Mouse (Mus musculus) C2C12 (cell line): ENCODE data around the gene Neurl3. TPM values are rescaled to one million over a fixed set of nuclear protein-coding genes. Genes with fewer than 3 reads are reported as not detected.

Source experiments
- H3K27me3 ChIP-seq: one replicate; pipeline ENCODE4 v1.6.1; 2011; ENCODE audit not compliant: control insufficient read depth, insufficient read depth, insufficient read length
- H3K36me3 ChIP-seq: one replicate; pipeline ENCODE4 v1.6.1; 2011; ENCODE audit not compliant: control insufficient read depth, insufficient read depth
- H3K4me3 ChIP-seq: one replicate; pipeline ENCODE4 v1.5.1; 2011; ENCODE audit warnings: mild to moderate bottlenecking, control low read depth; ENCODE audit not compliant: poor library complexity, insufficient read depth, severe bottlenecking
- H3K79me2 ChIP-seq: one replicate; pipeline ENCODE4 v1.6.1; 2011; ENCODE audit not compliant: control insufficient read depth, insufficient read depth
- H3K79me3 ChIP-seq: one replicate; pipeline ENCODE4 v1.6.1; 2011; ENCODE audit warnings: low read depth, control low read depth
- H3ac ChIP-seq: one replicate; pipeline ENCODE3; 2011; ENCODE audit warnings: low read depth; ENCODE audit not compliant: control insufficient read depth, insufficient read length
- CEBPB ChIP-seq: IDR thresholded peaks from one replicate; pipeline ENCODE4 v1.6.1; 2011; ENCODE audit warnings: low read depth, mild to moderate bottlenecking, control low read depth, moderate library complexity
- CTCF ChIP-seq: IDR thresholded peaks from one replicate; pipeline ENCODE4 v1.5.1; 2011; ENCODE audit not compliant: control insufficient read depth, insufficient read depth, insufficient read length
- FOSL1 ChIP-seq: IDR thresholded peaks from one replicate; pipeline ENCODE4 v1.8.0; 2011; ENCODE audit warnings: mild to moderate bottlenecking, low read length; ENCODE audit not compliant: poor library complexity, insufficient read depth, severe bottlenecking
- MAX ChIP-seq: IDR thresholded peaks from one replicate; pipeline ENCODE4 v1.6.1; 2011; ENCODE audit warnings: mild to moderate bottlenecking, control low read depth
- MYOD1 ChIP-seq: IDR thresholded peaks from one replicate; pipeline ENCODE4 v1.6.1; 2011; ENCODE audit warnings: low read depth; ENCODE audit not compliant: control insufficient read depth, insufficient read length
- MYOG ChIP-seq: IDR thresholded peaks from one replicate; pipeline ENCODE4 v1.6.1; 2011; ENCODE audit not compliant: control insufficient read depth, insufficient read length; ENCODE audit errors: extremely low read depth
- USF1 ChIP-seq: IDR thresholded peaks from one replicate; pipeline ENCODE4 v1.6.1; 2011; ENCODE audit warnings: low read depth, mild to moderate bottlenecking, control low read depth, moderate library complexity
- long read RNA-seq, 2 experiments: library from polyadenylated mRNA; unstranded; transcript quantifications; one replicate each; pipeline ENCODE4 v2.0.0; 2019 to 2020
- polyA plus RNA-seq: library from polyadenylated mRNA; unstranded; fragments of >200 nt; fragmentation: generic; extraction: Trizol; gene quantifications from one replicate; pipeline ENCODE4 v1.2.1, GENCODE M21; 2012; ENCODE audit warnings: missing spikeins

Neurl3 gene
- 1.7 TPM for polyA plus RNA-seq
- long read RNA-seq, experiment 1, result 0 reads
- long read RNA-seq, experiment 2, transcript Neurl3-201 (4 exons, 2,598 nt), result major isoform, 10 of 11 reads
- long read RNA-seq, experiment 2, partial matches to known transcripts, result 0 of 11 reads
- long read RNA-seq, experiment 2, other reads (novel, unspliced or antisense), result 1 of 11 reads

GRCm38 (mm10) chr1:36274455-36274854 lies at the start of gene Neurl3:
Neurl3 (minus strand) TSS chr1:36274679.
- Histone ChIP-seq H3ac (no peak within 1 kb of the TSS), H3K36me3 (no peaks in the 10 kb centered on the region), H3K79me3 (no peaks in the 10 kb centered on the region), H3K4me3 (no peak within 1 kb of the TSS), H3K79me2 (no peaks in the 10 kb centered on the region), H3K27me3 (no peaks in the 10 kb centered on the region)
- TF ChIP-seq MYOG (no peak), CTCF (no peak), FOSL1 (no peak), MAX (no peak)

- Histone ChIP-seq H3K79me3 (no peaks in the 10 kb centered on the region), H3K36me3 (peaks cover 29% of the 10 kb centered on the region), H3K27me3 (no peaks in the 10 kb centered on the region), H3K79me2 (no peaks in the 10 kb centered on the region), H3ac (no peak overlapping the region), H3K4me3 (no peak overlapping the region)
- TF ChIP-seq CTCF, result peak; percentile 38
- no peak for TF ChIP-seq MYOD1
- no peak for TF ChIP-seq MYOG
- TF ChIP-seq FOSL1, result no peak
Observed at GRCm38 (mm10) chr1:36323746-36324448, 49.4 kb upstream of the Neurl3 start.

DNA sequence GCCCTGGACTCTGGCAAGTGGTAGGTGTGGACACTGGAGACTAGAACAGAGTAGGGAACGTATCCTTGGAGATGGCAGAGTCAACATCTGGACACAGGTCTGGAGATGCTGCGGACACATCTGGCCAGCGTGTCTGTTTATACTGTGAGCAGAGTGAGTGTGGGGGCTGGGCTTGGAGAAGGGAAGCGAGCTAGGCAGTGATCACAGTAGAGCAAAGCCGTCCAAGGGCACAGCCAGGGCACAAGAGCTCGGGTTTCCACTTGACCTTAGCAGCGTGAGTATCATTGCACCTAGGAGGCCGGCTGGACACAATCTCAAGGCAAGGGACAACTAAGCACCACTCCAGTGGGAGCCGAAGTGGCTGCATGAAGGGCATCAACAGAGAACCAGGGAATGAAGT lies 48.6 kb upstream of the Neurl3 start:
- peaks cover 36% of the 10 kb centered on the region for H3K36me3 ChIP-seq
- H3ac ChIP-seq, result no peak overlapping the region
- TF ChIP-seq CEBPB (no peak), CTCF (no peak), USF1 (no peak), MYOG (no peak), MYOD1 (no peak), FOSL1 (no peak), MAX (no peak)
- H3K27me3 ChIP-seq, result no peaks in the 10 kb centered on the region
- H3K79me3 ChIP-seq, result no peaks in the 10 kb centered on the region
- no peak overlapping the region for H3K4me3 ChIP-seq
- no peaks in the 10 kb centered on the region for H3K79me2 ChIP-seq

- Histone ChIP-seq H3K79me2 (no peaks in the 10 kb centered on the region), H3K36me3 (peaks cover 40% of the 10 kb centered on the region), H3ac (no peak overlapping the region), H3K79me3 (no peaks in the 10 kb centered on the region), H3K4me3 (no peak overlapping the region), H3K27me3 (no peaks in the 10 kb centered on the region)
- TF ChIP-seq MYOG (no peak), CTCF (no peak), CEBPB (no peak), MAX (no peak), MYOD1 (no peak), USF1 (no peak), FOSL1 (no peak)
Observed at GRCm38 (mm10) chr1:36321829-36322573, 47.5 kb upstream of the Neurl3 start.

- Histone ChIP-seq H3K79me3 (no peaks in the 10 kb centered on the region), H3K36me3 (peaks cover 45% of the 10 kb centered on the region), H3ac (no peak overlapping the region), H3K4me3 (no peak overlapping the region), H3K79me2 (no peaks in the 10 kb centered on the region), H3K27me3 (no peaks in the 10 kb centered on the region)
- no peak for TF ChIP-seq MYOD1
- no peak for TF ChIP-seq MAX
- no peak for TF ChIP-seq MYOG
- TF ChIP-seq CEBPB, result no peak
- TF ChIP-seq CTCF, result no peak
- no peak for TF ChIP-seq USF1
- no peak for TF ChIP-seq FOSL1
Observed at GRCm38 (mm10) chr1:36321164-36321563, 46.7 kb upstream of the Neurl3 start.
